Mouse (Mus musculus) B cell, adult 2 months (primary cell): ENCODE data around the gene Angptl2.
"Not testable (repeated sequence)": the region's sequence is repeated elsewhere in the genome, so short reads cannot be mapped to it uniquely, and the experiment has no call there.

ENCODE experiments used
- DNase-seq, 2 experiments: peaks; one replicate each; pipeline ENCODE4 v3.0.0; 2022

Gene Angptl2

GRCm38 (mm10) chr2:33203284-33203683, 12.6 kb upstream of the Angptl2 start:
- DNase-seq = peak; percentile 7 to 10

GRCm38 (mm10) chr2:33204980-33205379, 10.9 kb upstream of the Angptl2 start:
- no peak for DNase-seq

- no peak for DNase-seq
Observed at GRCm38 (mm10) chr2:33205939-33206525, 9.8 kb upstream of the Angptl2 start.

- no peak for DNase-seq
Observed at GRCm38 (mm10) chr2:33207069-33207468, 8.8 kb upstream of the Angptl2 start.

DNA sequence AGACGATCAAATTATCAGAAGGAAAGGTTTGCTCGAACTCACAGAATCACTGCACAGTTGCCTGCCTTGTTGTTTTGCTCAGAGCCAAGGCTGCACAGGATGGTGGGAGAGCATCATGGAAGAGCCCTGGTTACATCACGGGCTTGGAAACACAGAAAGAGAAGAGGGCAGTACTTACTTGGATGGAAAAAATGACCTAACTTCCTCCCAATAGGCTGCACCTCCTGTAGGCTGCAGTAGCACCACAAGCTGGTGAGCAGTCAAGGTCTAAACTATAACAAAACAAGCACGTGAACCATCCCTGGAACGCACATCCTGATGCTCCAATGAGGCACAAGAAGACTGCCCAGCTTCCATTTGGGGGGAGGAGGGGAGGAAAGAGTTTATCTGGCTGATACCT, 7.7 kb upstream of the Angptl2 start:
- DNase-seq = no peak

- no peak for DNase-seq
Observed at GRCm38 (mm10) chr2:33210841-33211240, 5.0 kb upstream of the Angptl2 start.

DNA sequence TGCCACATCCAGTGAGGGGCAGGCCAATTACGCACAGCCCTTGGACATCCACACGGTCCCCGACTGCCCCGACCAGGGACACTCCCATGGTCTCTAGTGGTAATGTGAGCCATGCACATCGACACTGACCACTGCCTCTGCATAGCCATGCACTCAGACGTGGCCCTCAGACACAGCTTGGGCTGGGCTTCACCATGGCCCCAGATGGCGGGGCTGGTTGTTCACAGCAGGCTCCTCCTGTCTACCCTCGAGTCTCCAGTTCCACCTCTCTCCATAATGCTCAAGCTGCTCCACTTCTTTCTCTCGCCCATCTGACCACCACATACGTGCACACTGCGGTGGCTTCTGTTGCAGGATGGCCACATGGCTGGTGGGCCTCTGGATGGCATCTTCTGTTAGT, 4.6 kb upstream of the Angptl2 start:
- not testable (repeated sequence) for DNase-seq

- no peak for DNase-seq
Observed at GRCm38 (mm10) chr2:33215177-33215699, 631 bp upstream of the Angptl2 start.

- no peak for DNase-seq
Observed at GRCm38 (mm10) chr2:33216645-33217424, 966 bp downstream of the Angptl2 start.

DNA sequence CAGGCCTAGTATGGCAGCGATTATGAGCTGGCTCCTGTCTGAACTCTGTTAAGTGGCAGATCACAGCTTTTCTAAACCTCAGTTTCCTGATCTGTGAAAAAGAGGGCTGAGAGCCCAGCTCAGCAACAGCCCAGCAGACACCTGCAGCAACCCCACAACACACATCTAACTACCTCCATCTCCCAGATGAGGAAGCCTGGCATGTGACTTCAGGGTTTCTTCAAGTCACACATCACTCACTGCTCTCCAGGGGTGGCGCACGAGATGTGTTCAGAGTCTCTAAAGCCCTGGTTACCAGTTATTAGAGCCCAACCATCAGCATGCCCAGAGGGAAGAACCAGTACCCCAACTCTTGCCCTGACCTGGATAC, 1.5 kb downstream of the Angptl2 start:
- no peak for DNase-seq

DNA sequence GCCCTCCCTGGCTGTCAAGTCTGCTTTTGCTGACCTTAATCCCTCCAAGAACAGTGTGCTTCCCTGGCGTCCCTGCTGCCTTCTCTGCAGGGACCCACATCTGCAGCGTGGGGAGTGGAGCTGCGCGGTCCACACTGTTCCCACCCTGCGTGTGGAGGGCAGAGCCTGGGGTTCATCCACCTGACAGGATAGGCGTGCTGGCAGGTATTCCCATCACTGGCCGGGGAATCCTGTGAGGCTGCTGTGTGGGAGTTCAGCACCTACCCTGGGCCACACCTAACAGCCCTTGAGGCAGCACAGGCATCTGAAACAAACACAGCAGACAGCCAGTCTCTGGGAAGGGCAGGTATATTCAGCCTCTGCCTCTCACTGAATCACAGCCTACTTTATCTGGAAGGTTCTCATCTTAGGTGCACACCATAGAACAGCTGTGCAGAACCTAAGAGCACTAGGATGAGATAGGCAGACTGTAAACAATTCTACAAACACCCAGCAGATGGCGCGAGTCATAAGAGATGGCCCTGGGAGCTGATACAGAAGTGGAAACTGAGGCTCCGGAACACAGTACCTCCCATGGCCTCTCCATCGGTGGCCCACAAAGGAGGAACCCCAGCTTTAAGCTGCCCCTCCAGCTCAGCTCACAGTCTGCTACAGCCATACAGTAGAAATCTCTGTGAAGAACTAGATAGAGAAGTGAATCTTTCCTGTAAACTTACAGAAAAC, 3.2 kb downstream of the Angptl2 start:
- peak; percentile 4 to 6 for DNase-seq

DNA sequence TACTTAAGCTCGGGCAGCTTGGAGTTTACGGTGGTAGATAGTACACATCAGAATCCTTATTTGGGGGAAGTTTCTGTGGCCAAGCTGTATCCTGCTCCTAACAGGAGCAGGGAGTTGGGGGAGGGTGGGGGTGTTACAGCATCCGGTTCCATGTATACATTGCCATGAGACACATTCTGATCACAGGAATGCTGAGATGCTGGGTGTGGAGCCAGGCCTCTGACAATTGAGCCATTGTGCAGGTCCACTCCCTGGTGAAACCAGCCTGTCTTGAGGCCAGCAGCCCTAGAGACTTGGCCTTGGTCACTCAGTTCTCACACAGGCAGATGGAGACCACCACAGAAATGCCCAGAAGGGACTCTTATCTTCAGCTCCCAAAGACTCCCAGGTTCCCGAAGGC, 3.8 kb downstream of the Angptl2 start:
- no peak for DNase-seq

DNA sequence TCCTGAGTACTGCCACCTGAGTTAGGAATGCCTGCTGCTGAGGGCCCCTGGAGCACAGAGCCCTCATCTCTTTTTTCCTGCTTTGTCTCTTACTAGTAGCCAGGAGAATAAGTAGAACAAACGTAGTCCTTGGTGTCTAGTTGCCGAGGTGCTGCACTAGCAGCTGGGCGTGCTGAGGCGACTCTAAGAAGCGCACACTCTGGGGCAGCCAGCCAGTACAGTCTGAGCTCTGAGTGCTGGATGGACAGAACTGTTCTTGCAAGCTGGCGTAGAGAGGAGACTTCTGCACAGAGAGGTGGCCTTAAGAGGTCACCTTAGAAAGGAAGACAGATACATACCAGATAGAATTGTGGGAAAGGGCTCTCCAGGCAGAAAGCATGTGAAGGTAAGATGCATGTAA, 4.4 kb downstream of the Angptl2 start:
- no peak for DNase-seq

- no peak for DNase-seq
Observed at GRCm38 (mm10) chr2:33220674-33221338, 4.9 kb downstream of the Angptl2 start.

- DNase-seq = no peak
Observed at GRCm38 (mm10) chr2:33221339-33221900, 5.6 kb downstream of the Angptl2 start.

- no peak for DNase-seq
Observed at GRCm38 (mm10) chr2:33222480-33222879, 6.6 kb downstream of the Angptl2 start.

- DNase-seq = no peak
Observed at GRCm38 (mm10) chr2:33223656-33224358, 7.9 kb downstream of the Angptl2 start.

GRCm38 (mm10) chr2:33225921-33226320, 10.1 kb downstream of the Angptl2 start:
- DNase-seq = no peak

- DNase-seq = no peak
Observed at GRCm38 (mm10) chr2:33228077-33228476, 12.2 kb downstream of the Angptl2 start.

GRCm38 (mm10) chr2:33228551-33228950, 12.7 kb downstream of the Angptl2 start:
- no peak for DNase-seq

GRCm38 (mm10) chr2:33230701-33231100, 14.8 kb downstream of the Angptl2 start:
- DNase-seq = no peak

GRCm38 (mm10) chr2:33231788-33232187, 15.9 kb downstream of the Angptl2 start:
- no peak for DNase-seq
